Mouse (Mus musculus): Measurements from ENCODE around the gene Eral1. TPM values are rescaled to one million over a fixed set of nuclear protein-coding genes. Genes with fewer than 3 reads are reported as not detected.

The Eral1 gene
- polyA plus RNA-seq (2017; shearing (Covaris generic)): 10 to 100 TPM; 35.2 to 42.6 TPM

GRCm38 (mm10) chr11:78079961-78080921 lies at the start of gene Eral1:
Gene Eral1 (minus strand): TSS chr11:78080383.

DNA sequence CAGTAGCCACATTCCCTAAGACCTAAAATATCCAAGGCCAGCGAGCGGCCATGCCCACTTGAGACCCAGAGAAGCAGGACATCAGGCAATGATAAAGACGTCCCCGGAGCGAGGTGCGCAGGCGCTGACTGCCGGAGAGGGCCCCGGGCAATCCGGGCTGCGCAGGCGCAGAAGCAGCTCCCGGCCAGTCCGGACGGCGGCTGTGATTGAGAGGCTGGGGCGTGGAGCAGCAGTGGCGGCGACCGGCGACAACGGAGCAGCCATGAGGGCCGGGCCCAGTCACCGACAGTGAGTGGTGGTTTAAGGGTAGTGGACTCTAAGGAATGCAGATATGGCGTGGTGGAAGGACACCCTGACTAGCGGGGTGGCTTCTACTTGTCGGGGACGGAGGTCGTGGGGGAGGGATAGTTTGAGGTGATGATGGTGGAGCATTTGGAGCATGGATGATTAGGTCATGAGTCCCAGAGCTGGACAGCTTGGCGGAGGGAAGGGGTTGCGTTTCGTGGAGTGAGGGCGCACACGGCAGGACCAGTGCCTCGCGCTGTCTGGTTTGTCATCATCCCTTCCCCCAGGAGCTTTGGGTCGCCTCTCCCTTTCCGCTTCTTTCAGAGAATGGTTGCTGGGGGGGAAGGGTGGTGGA lies 14.4 kb upstream of the Eral1 start, which contains the start of gene Fam222b:
Gene Fam222b (plus strand): TSS at position 157 of the 640 bp plus-strand sequence.

DNA sequence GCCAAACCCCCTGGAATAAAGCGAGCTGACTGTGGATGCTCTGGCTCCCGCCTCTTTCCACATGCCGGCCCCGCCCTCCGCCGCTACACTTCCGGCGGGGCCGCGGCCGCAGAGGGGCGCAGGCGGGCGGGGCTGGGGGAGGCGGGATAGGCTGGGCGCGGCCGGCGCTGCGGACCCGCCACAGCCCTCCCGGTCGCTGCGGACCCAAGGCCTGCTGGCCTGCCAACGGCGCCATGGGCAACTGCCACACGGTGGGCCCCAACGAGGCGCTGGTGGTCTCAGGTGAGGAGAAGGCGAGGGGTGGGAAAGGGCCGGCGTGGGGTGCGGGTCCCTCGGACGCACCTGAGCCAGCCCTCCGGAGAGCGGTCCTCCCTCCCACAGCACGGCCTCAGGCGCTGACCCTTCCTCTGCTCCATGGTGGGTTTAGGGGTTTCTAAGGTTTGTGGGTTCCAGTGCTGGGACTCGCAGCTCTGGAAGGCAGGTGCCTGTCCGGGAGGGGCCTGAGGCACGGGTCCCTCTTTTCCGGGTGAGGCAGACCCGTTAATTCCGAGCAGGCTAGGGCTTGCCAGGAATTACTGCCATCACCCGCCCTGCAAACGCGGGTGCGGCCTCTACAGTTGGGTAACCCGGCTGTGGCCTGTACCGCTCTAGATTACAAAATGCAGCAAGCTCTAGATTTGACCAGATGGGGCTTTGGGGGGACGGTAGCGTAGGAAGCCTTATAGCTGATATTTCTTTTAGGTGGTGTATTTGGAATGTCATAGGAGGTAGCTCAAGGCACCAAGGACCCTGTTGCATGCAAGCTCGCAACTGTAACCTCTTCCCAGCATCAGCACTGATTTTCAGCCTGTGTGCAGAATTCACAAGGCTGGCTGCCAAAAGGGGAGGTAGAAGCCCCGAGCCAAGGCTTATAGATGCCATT lies 42.1 kb downstream of the Eral1 start, which contains the start of gene Flot2:
Gene Flot2 (plus strand): TSS at position 101 of the 922 bp plus-strand sequence.

DNA sequence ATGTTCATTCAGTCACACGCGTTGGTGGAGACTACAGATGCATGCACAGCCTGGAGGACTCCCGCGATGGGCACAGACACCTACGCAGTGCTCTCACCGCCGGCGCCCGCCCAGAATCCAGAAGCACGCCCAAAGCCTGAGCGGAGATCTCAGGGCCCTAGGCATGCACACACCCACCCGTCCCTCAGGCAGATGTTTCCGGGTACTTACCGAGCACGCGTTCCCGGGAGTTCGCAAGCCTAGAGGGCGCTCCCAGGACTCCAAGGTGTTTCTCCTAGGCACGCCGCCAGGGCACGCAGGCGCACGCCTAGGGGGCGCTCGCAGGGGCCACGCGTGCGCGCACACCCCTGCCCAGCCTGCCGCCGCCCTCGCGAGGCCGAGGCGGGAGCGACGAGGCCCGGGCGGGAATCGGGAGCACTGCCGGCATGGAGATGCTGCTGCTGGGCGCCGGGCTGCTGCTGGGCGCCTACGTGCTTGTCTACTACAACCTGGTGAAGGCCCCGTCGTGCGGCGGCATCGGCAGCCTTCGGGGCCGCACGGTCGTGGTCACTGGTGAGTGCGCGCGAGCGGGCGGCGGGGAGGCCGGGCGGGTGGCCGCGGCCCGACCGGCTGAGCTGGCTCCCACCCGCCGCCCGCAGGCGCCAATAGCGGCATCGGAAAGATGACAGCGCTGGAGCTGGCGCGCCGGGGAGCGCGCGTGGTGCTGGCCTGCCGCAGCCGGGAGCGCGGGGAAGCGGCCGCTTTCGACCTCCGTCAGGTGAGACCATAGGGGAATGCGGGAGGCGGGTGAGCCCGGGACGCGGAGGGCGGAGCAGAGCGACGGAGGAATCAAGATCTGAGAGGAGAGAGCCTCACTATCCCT lies 48.0 kb downstream of the Eral1 start, which contains the start of gene Dhrs13:
Gene Dhrs13 (plus strand): TSS at position 334 of the 862 bp plus-strand sequence.

Other genes with a start within 250 kb of the Eral1 start
- 1 to 10 TPM in 1 of 2 experiments, under 1 TPM in 1; 0.18 to 1.2 TPM for gene Pipox, start 186.3 kb downstream of the Eral1 start, polyA plus RNA-seq (2017; shearing (Covaris generic))
- gene Sez6, start 149.6 kb downstream of the Eral1 start, polyA plus RNA-seq (2017; shearing (Covaris generic)): 1 to 10 TPM in 1 of 2 experiments, under 1 TPM in 1; 0.18 to 1.2 TPM
- 10 to 100 TPM; 39.8 to 49.5 TPM for gene Phf12, start 97.6 kb downstream of the Eral1 start, polyA plus RNA-seq (2017; shearing (Covaris generic))
- 10 to 100 TPM in 1 of 2 experiments, 1 to 10 TPM in 1; 3.5 to 11.3 TPM for gene Dhrs13, start 48.1 kb downstream of the Eral1 start, polyA plus RNA-seq (2017; shearing (Covaris generic))
- 10 to 100 TPM; 45.2 to 46.9 TPM for gene Flot2, start 42.5 kb downstream of the Eral1 start, polyA plus RNA-seq (2017; shearing (Covaris generic))
- 10 to 100 TPM; 16.4 to 22.2 TPM for gene Fam222b, start 14.3 kb upstream of the Eral1 start, polyA plus RNA-seq (2017; shearing (Covaris generic))
- 10 to 100 TPM; 37.7 to 41.3 TPM for gene Traf4, start 85.2 kb upstream of the Eral1 start, polyA plus RNA-seq (2017; shearing (Covaris generic))
- 10 to 100 TPM; 10.2 to 10.5 TPM for gene Nek8, start 96.3 kb upstream of the Eral1 start, polyA plus RNA-seq (2017; shearing (Covaris generic))
- 1 to 10 TPM; 3.2 to 3.4 TPM for gene Tlcd1, start 96.3 kb upstream of the Eral1 start, polyA plus RNA-seq (2017; shearing (Covaris generic))
- 1,000 to 10,000 TPM; 1,229 to 1,373 TPM for gene Rpl23a, start 103.2 kb upstream of the Eral1 start, polyA plus RNA-seq (2017; shearing (Covaris generic))
- 1 to 10 TPM; 1.6 to 3.9 TPM for gene Rab34, start 108.0 kb upstream of the Eral1 start, polyA plus RNA-seq (2017; shearing (Covaris generic))
- 1 to 10 TPM in 1 of 2 experiments, under 1 TPM in 1; 0.71 to 3.6 TPM for gene Proca1, start 113.0 kb upstream of the Eral1 start, polyA plus RNA-seq (2017; shearing (Covaris generic))
- 100 to 1,000 TPM in 1 of 2 experiments, 10 to 100 TPM in 1; 85.9 to 108 TPM for gene Sdf2, start 165.4 kb upstream of the Eral1 start, polyA plus RNA-seq (2017; shearing (Covaris generic))
- gene Supt6, start 165.6 kb upstream of the Eral1 start, polyA plus RNA-seq (2017; shearing (Covaris generic)): 10 to 100 TPM; 35.7 to 38.9 TPM
- 10 to 100 TPM; 70.9 to 82.1 TPM for gene 2610507B11Rik, start 181.4 kb upstream of the Eral1 start, polyA plus RNA-seq (2017; shearing (Covaris generic))
- 1 to 10 TPM in 1 of 2 experiments, under 1 TPM in 1; 0.61 to 1.1 TPM for gene BC030499, start 210.5 kb upstream of the Eral1 start, polyA plus RNA-seq (2017; shearing (Covaris generic))
- 1 to 10 TPM; 1.8 to 2.6 TPM for gene Spag5, start 221.1 kb upstream of the Eral1 start, polyA plus RNA-seq (2017; shearing (Covaris generic))
- gene Aldoc, start 242.6 kb upstream of the Eral1 start, polyA plus RNA-seq (2017; shearing (Covaris generic)): 10 to 100 TPM in 1 of 2 experiments, 1 to 10 TPM in 1; 4.7 to 11.9 TPM
- 100 to 1,000 TPM in 1 of 2 experiments, 10 to 100 TPM in 1; 97.8 to 113 TPM for gene Pigs, start 248.0 kb upstream of the Eral1 start, polyA plus RNA-seq (2017; shearing (Covaris generic))